Mouse (Mus musculus): Measurements from ENCODE around the gene Nfe2l1.

GRCm38 (mm10) chr11:96829813-96830538 is at the start of gene Nfe2l1:
- no peak for TF ChIP-seq CTCF (IDR thresholded peaks at IDR 0.05; ENCODE audit: control insufficient read depth, insufficient read depth, insufficient read length)
- TF ChIP-seq CEBPB (IDR thresholded peaks at IDR 0.05; ENCODE audit: low read depth): no peak
- TF ChIP-seq USF1 (IDR thresholded peaks at IDR 0.05; ENCODE audit: low read depth): peak; percentile 27
- TF ChIP-seq MYOD1 (IDR thresholded peaks at IDR 0.05; ENCODE audit: control insufficient read depth, insufficient read length, low read depth): no peak
- TF ChIP-seq MAX (IDR thresholded peaks at IDR 0.05): peak; percentile 89
- TF ChIP-seq MYOG (IDR thresholded peaks at IDR 0.05; ENCODE audit: control insufficient read depth, extremely low read depth, insufficient read length): no peak
